Mouse (Mus musculus) CH12.LX (cell line): ENCODE data around the gene Armc10. TPM values are rescaled to one million over a fixed set of nuclear protein-coding genes. Genes with fewer than 3 reads are reported as not detected.
A peak's percentile ranks its signal among the peaks of the same experiment; 100 is the strongest.

Experiments
- DNase-seq: peaks from one replicate; pipeline ENCODE4 v3.0.0-alpha.2; 2013; ENCODE audit errors: extremely low read depth
- H3K27ac ChIP-seq: 2 replicates; pipeline ENCODE4 v1.5.1; 2012; ENCODE audit warnings: low read depth, mild to moderate bottlenecking, control low read depth, moderate library complexity; ENCODE audit not compliant: insufficient read depth
- H3K27me3 ChIP-seq: replicated peaks from 2 replicates; pipeline ENCODE3; 2012; ENCODE audit warnings: inconsistent platforms
- H3K36me3 ChIP-seq, 2 experiments: replicated peaks in 1 of 2; 2 replicates each; pipeline versions ENCODE3 to v1.6.1; 2012; ENCODE audit warnings: inconsistent platforms in 1 of 2, low read length in 1 of 2, mild to moderate bottlenecking in 1 of 2, mixed read lengths in 1 of 2, moderate library complexity in 1 of 2; ENCODE audit not compliant: control insufficient read depth in 1 of 2, insufficient read depth in 1 of 2
- H3K4me1 ChIP-seq, 2 experiments: 2 replicates each; pipeline ENCODE4 v1.6.1; 2012; ENCODE audit warnings: inconsistent platforms in 1 of 2, moderate library complexity in 1 of 2; ENCODE audit not compliant: insufficient read depth in 2 of 2, control insufficient read depth in 1 of 2
- H3K4me2 ChIP-seq: 2 replicates; pipeline ENCODE4 v1.6.1; 2012; ENCODE audit warnings: low read depth, mild to moderate bottlenecking, control low read depth; ENCODE audit not compliant: poor library complexity, insufficient read depth, severe bottlenecking
- H3K4me3 ChIP-seq, 3 experiments: fragments of 150-350 bp in 1 of 3; sonication (generic) in 1 of 3; replicated peaks in 1 of 3; 2 replicates each; pipeline versions ENCODE3 to v1.5.1; 2011 to 2012; ENCODE audit warnings: low read depth in 2 of 3, low read length in 2 of 3, mild to moderate bottlenecking in 2 of 3, moderate library complexity in 2 of 3, control low read depth in 1 of 3, improper control_type of control experiment in 1 of 3, inconsistent platforms in 1 of 3, mixed read lengths in 1 of 3; ENCODE audit not compliant: poor library complexity in 1 of 3
- H3K79me2 ChIP-seq: replicated peaks from 2 replicates; pipeline ENCODE4 v1.6.1; 2012; ENCODE audit warnings: mild to moderate bottlenecking, moderate library complexity; ENCODE audit not compliant: control insufficient read depth, poor library complexity, insufficient read depth, severe bottlenecking; ENCODE audit errors: extremely low read depth
- H3K9ac ChIP-seq: 2 replicates; pipeline ENCODE4 v1.6.1; 2012; ENCODE audit warnings: low read depth, mild to moderate bottlenecking, control low read depth, moderate library complexity; ENCODE audit not compliant: insufficient read depth
- H3K9me3 ChIP-seq: replicated peaks from 2 replicates; pipeline ENCODE3; 2012; ENCODE audit warnings: low read length, inconsistent platforms, mixed read lengths
- BHLHE40 ChIP-seq: IDR thresholded peaks from 2 replicates; pipeline ENCODE4 v1.6.1; 2011; ENCODE audit warnings: mild to moderate bottlenecking, low read depth, low read length, improper control_type of control experiment
- CHD1 ChIP-seq: IDR thresholded peaks from 2 replicates; pipeline ENCODE4 v1.6.1; 2012; ENCODE audit warnings: low read depth, low read length, improper control_type of control experiment, inconsistent platforms
- CHD2 ChIP-seq: IDR thresholded peaks from 2 replicates; pipeline ENCODE4 v1.6.1; 2011; ENCODE audit warnings: low read length, improper control_type of control experiment
- ETS1 ChIP-seq: conservative IDR thresholded peaks from 2 replicates; pipeline ENCODE4 v1.6.1; 2012; ENCODE audit warnings: low read depth, mild to moderate bottlenecking, inconsistent platforms, low read length, improper control_type of control experiment, moderate library complexity
- GABPA ChIP-seq: IDR thresholded peaks from 2 replicates; pipeline ENCODE4 v1.6.1; 2012; ENCODE audit warnings: low read depth, low read length, improper control_type of control experiment, inconsistent platforms; ENCODE audit not compliant: insufficient replicate concordance
- KAT2A ChIP-seq: IDR thresholded peaks from 2 replicates; pipeline ENCODE4 v1.6.1; 2012; ENCODE audit warnings: low read length, improper control_type of control experiment, inconsistent platforms; ENCODE audit not compliant: insufficient replicate concordance
- MAFK ChIP-seq: IDR thresholded peaks from 2 replicates; pipeline ENCODE4 v1.6.1; 2011; ENCODE audit warnings: low read length, improper control_type of control experiment; ENCODE audit not compliant: insufficient replicate concordance
- MAX ChIP-seq: IDR thresholded peaks from 2 replicates; pipeline ENCODE4 v1.6.1; 2011; ENCODE audit warnings: low read length, improper control_type of control experiment
- MAZ ChIP-seq: IDR thresholded peaks from 2 replicates; pipeline ENCODE4 v1.6.1; 2012; ENCODE audit warnings: low read depth, mild to moderate bottlenecking, inconsistent platforms, low read length, improper control_type of control experiment, moderate library complexity
- MEF2A ChIP-seq: IDR thresholded peaks from 2 replicates; pipeline ENCODE4 v1.6.1; 2014; ENCODE audit warnings: low read depth, mild to moderate bottlenecking, inconsistent platforms, low read length, improper control_type of control experiment, borderline replicate concordance
- NRF1 ChIP-seq: IDR thresholded peaks from 2 replicates; pipeline ENCODE4 v1.6.1; 2014; ENCODE audit warnings: low read depth, mild to moderate bottlenecking, inconsistent platforms, low read length, improper control_type of control experiment, moderate library complexity
- RAD21 ChIP-seq: IDR thresholded peaks from 2 replicates; pipeline ENCODE4 v1.6.1; 2011; ENCODE audit warnings: low read depth, mild to moderate bottlenecking, low read length, improper control_type of control experiment, moderate library complexity
- SIN3A ChIP-seq: IDR thresholded peaks from 2 replicates; pipeline ENCODE4 v1.6.1; 2012; ENCODE audit warnings: low read length, improper control_type of control experiment, inconsistent platforms
- SMC3 ChIP-seq: IDR thresholded peaks from 2 replicates; pipeline ENCODE4 v1.6.1; 2011; ENCODE audit warnings: low read depth, low read length, improper control_type of control experiment
- TBP ChIP-seq: conservative IDR thresholded peaks from 2 replicates; pipeline ENCODE4 v1.6.1; 2011; ENCODE audit warnings: low read depth, low read length, improper control_type of control experiment
- TCF12 ChIP-seq: IDR thresholded peaks from 2 replicates; pipeline ENCODE4 v1.6.1; 2014; ENCODE audit warnings: low read depth, mild to moderate bottlenecking, inconsistent platforms, low read length, improper control_type of control experiment
- ZKSCAN1 ChIP-seq: IDR thresholded peaks from 2 replicates; pipeline ENCODE4 v1.6.1; 2012; ENCODE audit warnings: low read depth, inconsistent platforms, low read length, improper control_type of control experiment, borderline replicate concordance
- ZMIZ1 ChIP-seq: IDR thresholded peaks from 2 replicates; pipeline ENCODE4 v1.6.1; 2012; ENCODE audit warnings: low read depth, mild to moderate bottlenecking, inconsistent platforms, low read length, improper control_type of control experiment
- dilution Hi-C: fragments of 300-500 bp; cut with MboI; formaldehyde crosslinking; loops from 2 replicates; pipeline ENCODE4 v1.14.3; 2020; ENCODE audit warnings: low sequenced_read_pairs; ENCODE audit not compliant: extremely low pct_unique_long_range_greater_than_20kb, extremely low pct_ligation_motif_present
- in situ Hi-C: fragments of 300-500 bp; cut with MboI; formaldehyde crosslinking; loops from 3 replicates; pipeline ENCODE4 v1.14.3; 2019; ENCODE audit warnings: low sequenced_read_pairs, low pct_ligation_motif_present, low pct_unique_long_range_greater_than_20kb, mixed read lengths
- polyA plus RNA-seq: library from polyadenylated mRNA; unstranded; fragments of >175 nt; gene quantifications from 2 replicates; pipeline ENCODE4 v1.2.1, GENCODE M21; 2012; ENCODE audit warnings: low read depth; ENCODE audit not compliant: insufficient read length
- total RNA-seq, 2 experiments: library from RNA; depleted of rRNA; stranded (reverse); fragments of 300-350 nt in 1 of 2; fragments of >200 nt in 1 of 2; gene quantifications; 2 replicates each; pipeline ENCODE4 v1.2.3; 2012 to 2014

Armc10 gene
- total and polyA plus RNA-seq, 3 experiments = 39.1 to 71.9 (median 46.0) TPM

- H3K27ac ChIP-seq = no peak overlapping the region
- H3K79me2 ChIP-seq = no peaks in the 10 kb centered on the region
- H3K27me3 ChIP-seq = no peaks in the 10 kb centered on the region
- TF ChIP-seq CHD1 = no peak
- no peak for TF ChIP-seq ZMIZ1
- TF ChIP-seq TBP = no peak
- no peak for TF ChIP-seq RAD21
- TF ChIP-seq KAT2A = no peak
- no peak for TF ChIP-seq ZKSCAN1
- TF ChIP-seq ETS1 = no peak
- no peak for TF ChIP-seq MEF2A
- TF ChIP-seq SMC3 = no peak
- no peak for TF ChIP-seq TCF12
- TF ChIP-seq GABPA = no peak
- no peak for TF ChIP-seq SIN3A
- H3K4me1 ChIP-seq = peaks cover 1 to 5% of the 10 kb centered on the region in 2 experiments; a peak in 1 of 4 replicates
- H3K4me3 ChIP-seq = no peak overlapping the region
- no peaks in the 10 kb centered on the region for H3K9me3 ChIP-seq
- H3K9ac ChIP-seq = peak overlapping the region; percentile 5
- H3K4me2 ChIP-seq = peak overlapping the region; percentile 30
- no peaks in the 10 kb centered on the region for H3K36me3 ChIP-seq
- in situ Hi-C loops = no loop called here
- dilution Hi-C loops = no loop called here
- no peak for DNase-seq
Measured at GRCm38 (mm10) chr5:21687042-21687441, 41.4 kb downstream of the Armc10 start.

GRCm38 (mm10) chr5:21692230-21692629, 46.6 kb downstream of the Armc10 start:
- dilution Hi-C loops = no loop called here
- H3K27ac ChIP-seq = no peak overlapping the region

More at GRCm38 (mm10) chr5:21692230-21692629, 46.6 kb downstream of the Armc10 start:
- no peaks in the 10 kb centered on the region for H3K36me3 ChIP-seq
- no peaks in the 10 kb centered on the region for H3K79me2 ChIP-seq
- TF ChIP-seq MAX (no peak), NRF1 (no peak), CHD2 (no peak), MAZ (no peak), MAFK (no peak), ZKSCAN1 (no peak), BHLHE40 (no peak), TBP (no peak)
- H3K4me3 ChIP-seq = no peak overlapping the region
- in situ Hi-C loops = no loop called here
- no peak overlapping the region for H3K4me2 ChIP-seq
- H3K27me3 ChIP-seq = no peaks in the 10 kb centered on the region
- DNase-seq = no peak
- no peaks in the 10 kb centered on the region for H3K9me3 ChIP-seq
- no peak overlapping the region for H3K9ac ChIP-seq
- H3K4me1 ChIP-seq = 0 out of 4 replicates have a peak, but pooled peaks cover 0 to 2% of the 10 kb centered on the region in 2 experiments
